Mouse (Mus musculus) adrenal gland (tissue): ENCODE results near the gene Igfbp6.

Experiments used
- intact Hi-C: fragments of 180-260 bp; cut with DNase I; formaldehyde crosslinking; loops from one replicate; pipeline ENCODE4 v1.15.1; 2025

The Igfbp6 gene

DNA sequence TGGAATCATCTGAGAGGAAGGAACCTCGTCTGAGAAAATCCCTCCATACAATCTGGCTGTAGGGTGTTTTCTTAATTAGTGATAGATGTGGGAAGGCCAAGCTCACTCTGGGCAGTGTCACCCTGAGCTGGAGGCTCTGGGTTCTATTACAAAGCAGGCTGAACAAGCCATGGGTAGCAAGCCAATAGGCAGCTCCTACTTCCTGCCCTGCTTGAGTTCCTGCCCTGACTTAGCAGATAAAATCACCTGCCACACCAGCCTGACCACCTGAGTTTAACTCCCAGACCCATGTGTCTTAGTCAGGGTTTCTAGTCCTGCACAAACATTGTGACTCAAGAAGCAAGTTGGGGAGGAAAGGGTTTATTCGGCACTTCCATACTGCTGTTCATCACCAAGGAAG lies 24.9 kb downstream of the Igfbp6 start:
- intact Hi-C loops, result no loop called here

DNA sequence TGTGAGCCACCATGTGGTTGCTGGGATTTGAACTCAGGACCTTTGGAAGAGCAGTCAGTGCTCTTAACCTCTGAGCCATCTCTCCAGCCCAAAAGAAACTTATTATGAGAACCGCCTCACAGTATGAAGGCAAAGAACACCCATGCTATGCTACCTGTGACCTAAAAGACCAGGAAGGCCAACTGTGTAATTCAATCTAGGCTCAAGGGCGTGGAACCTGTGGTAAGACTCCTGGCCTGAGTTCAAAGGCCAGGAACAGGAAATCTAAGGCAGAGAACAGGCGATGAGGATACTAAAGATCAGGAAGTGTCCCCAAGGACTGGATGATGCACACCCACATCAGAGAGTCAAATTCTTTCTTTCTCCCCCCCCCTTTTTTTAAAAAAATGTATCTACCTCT lies 29.4 kb downstream of the Igfbp6 start:
- intact Hi-C loops, result no loop called here

DNA sequence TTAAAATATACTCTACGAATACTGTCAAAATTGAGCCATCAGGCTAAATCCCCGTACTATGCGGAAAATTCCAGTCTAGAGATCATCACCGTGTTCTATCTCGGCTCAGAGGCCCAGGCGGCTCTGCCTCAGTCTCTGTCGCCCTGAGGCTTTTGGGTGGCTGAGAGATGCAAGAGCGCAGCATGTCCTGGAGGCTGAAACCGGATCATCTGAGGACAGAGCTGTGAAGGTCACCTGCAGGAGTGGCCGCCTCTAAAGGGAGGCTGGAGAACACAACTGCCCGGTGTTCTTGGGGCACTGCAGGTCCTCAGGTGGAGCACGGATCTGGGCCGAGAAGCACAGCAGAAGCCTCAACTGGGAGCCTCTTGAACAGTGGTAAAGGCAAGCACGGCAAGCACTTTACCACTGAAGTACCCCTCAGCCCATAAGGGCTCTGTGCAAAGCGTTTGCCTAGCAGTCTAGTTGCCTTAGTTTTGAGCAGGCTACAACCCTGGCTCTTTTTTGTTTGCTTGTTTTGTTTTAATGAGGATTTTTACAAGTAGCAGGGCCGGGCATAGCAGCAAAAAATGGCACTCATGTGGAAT lies 31.7 kb downstream of the Igfbp6 start:
- intact Hi-C loops, result no loop called here

DNA sequence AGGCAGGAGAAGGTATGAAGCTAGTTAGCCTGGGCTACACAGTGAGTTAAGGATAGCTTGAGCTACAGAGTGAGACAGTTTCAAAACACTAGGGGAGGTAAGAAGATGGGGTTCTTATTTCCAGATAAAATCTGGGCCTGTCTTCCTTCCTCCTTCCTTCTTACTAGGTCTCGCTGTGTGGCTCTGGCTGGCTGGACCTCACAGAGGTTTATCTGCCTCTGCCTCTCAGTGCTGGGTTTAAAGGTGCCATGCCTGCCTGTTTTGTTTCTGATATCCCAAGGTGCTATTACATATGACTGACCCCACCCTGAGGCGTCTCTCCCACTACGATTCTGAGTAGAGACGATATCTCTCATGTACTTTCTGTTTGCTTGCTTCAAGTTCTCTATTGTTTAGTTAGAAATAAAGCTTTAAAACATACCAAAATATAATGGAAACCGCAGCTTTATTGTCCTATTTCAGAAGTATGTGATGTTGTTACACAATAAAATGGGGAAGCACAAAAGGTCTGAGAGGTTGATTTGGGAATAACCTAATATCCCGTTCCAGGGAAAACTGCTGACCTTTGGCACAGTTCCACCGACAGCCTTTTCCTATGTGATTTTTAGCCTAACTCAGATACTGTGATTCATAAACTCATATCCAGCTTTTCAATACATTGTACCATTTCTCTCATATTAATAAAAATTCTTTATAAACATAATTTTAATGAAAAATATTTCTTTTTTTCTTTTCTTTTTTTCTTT lies 32.6 kb downstream of the Igfbp6 start:
- intact Hi-C loops, result no loop called here

DNA sequence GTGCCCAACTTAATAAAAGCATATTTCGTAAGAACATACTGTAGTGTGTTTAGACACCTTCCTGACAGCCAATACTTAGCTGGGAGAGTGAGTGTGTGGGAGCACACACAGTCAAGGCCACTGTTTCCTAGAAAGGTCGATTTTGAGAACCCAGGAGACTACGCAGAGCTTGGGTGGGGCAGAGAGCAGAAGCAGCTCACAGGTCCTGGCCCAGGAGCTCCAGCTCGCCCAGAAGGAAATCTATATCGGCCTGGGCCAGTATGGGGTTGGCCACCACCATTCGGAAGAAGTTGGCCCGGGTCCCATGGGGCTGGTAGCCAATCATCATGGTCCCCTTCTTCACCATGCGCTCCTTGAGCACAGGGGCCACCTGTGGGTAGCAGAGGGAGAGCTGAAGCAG lies 33.3 kb downstream of the Igfbp6 start:
- intact Hi-C loops, result no loop called here

DNA sequence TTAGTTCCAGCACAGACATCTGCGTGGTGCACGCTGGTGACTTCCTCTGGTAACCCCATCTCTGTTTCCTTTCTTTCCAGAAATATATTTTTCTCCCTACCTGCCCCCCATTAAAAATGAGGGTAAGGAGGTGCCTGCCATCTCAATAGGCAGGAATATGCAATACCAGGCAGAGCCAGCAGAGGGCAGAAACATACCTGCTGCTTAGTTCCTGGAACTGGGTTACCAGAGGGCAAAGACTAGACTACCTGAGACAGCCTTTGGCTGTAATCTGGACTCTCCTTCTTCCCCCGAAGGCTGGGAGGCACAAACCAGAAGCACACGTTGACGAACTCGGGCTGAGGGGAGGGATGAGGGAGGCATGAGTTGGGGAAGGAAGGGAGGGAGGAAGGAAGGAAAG lies 34.1 kb downstream of the Igfbp6 start:
- intact Hi-C loops, result loop anchor here (2.0 kb wide), 1 partner anchor 47 kb away; no protein-coding TSS in a partner anchor

DNA sequence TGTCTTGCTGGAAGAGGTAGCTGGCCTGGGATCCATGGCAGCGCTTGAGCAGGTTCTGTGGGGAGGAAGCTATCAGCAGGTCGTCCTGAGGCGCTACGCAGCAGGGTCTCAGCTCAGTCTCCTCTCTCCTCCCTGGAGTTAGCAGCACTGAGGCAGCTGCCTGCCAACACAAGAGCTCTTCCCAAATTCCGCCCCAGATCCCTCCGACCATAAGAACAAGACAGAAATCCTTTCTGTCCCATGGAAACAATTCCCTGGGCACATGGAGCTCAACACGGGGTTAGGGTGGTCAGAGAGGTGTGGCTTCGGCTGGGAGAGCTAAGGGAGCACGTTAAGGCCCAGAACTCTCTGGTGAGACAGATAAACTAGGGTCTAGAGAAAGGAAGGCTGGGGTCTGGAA lies 34.9 kb downstream of the Igfbp6 start:
- intact Hi-C loops, result loop anchor here (2.0 kb wide), 1 partner anchor 46 kb away; no protein-coding TSS in a partner anchor

DNA sequence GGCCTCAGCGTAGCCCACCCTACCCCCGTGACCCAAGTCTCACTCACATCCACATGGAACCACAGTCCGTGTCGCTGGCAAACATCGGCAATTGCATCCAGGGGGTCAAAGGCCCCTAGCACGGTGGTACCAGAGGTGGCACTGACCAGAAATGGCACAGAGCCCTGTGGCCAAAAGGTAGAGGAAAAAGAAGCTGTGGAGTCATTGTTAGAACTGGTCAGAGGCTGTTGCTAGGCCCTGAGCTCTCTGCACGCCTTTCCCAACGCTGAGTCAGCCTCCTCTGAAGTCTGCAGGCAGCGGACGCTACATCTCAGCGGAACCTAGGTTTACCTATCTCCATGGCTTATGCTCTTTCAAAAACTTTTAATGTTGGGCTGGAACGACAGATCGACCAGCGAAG lies 35.8 kb downstream of the Igfbp6 start:
- intact Hi-C loops, result loop anchor here (2.0 kb wide), 1 partner anchor 45 kb away; no protein-coding TSS in a partner anchor

DNA sequence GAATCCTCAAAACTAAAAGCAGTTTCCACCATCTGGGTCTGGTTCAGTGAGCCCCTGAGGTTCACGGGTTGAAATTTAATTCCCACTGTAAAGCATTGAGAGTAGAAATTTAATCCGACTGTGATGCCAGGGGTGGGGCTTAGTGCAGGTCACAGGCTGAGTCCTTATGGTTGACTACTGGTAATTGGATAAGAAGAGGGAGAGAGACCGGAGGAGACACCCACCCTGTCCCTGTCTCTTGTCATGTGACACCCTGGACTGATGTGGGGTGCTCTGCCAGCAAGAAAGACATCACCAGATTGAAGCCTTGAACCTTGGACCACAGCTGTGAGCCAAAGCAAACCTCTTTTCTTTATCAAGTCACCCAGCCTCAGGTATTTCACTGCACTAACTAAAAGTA lies 38.9 kb downstream of the Igfbp6 start:
- intact Hi-C loops, result no loop called here

DNA sequence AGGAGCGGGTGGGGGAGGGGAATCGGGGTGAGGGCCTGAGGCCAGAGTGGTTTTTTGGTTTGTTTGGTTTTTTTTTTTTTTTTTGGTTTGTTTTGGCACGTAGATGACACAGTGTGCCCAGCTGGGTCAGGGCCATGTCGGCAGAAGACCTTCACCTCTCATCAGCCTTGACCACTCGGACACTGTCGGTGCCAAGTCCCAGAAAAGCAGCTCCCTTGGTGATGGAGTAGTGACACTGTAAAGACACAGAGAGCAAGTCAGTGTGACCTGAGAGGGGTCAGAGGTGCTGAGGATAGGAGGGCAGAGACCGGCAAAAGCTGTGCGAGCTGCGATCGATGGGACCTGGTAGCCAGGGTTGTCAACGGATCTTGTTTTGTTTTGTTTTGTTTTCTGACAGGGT lies 42.1 kb downstream of the Igfbp6 start:
- intact Hi-C loops, result no loop called here

DNA sequence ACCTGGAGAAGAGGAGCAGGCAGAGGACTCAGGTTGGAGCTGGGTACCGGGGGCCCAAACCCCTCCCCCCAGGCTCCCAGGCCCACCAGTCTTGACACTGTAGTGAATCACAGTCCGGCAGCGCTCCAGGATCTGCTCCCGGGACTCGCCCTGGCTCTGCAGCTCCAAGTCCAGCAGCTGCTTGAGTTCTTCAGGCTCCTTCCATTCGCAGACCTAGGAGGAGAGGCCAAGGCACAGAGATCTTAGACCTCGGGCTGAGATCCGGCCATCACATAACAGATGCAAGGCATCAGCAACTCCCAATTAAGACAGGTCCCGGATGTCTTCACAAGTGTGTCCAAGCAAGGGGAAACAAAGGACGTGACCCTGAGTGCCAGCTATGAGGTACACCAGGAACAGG lies 43.9 kb downstream of the Igfbp6 start:
- intact Hi-C loops, result no loop called here

DNA sequence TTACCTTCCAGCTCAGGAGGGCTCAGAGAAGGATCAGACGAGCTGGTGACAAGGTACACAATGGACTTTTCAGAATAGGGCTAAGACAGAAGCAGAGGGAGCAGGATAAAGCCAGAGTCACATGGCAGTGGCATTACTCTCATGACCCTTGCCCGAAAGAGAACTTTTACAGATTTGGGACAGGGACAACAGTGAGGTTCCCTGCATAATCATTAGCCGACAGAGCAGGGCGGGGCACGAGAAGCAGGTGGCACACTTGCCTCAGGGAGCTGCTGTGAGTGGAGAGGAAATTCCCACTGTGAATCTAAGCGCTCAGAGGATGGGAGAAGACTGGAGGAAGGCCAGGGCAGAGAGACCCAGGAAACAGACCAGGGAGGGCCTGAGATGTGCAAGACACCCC lies 44.7 kb downstream of the Igfbp6 start:
- intact Hi-C loops, result no loop called here

DNA sequence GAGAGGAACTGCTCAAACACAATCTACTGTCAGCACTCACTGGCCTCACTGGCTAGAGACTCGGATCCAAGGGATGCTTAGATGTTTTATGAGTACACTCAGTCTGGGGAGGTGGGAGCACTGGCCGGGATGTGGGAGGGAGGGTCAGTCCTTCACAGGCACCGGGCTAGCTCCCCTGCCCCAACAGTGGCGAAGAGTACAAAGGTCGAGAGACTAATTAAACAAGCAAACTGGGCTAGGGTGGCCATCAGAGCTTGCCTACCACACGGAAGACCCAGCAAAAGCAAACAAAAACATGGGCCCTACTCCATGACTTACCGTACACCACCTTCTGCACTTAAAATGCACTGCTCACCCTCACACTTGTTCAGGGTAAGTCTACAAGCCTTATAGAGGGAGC lies 47.5 kb downstream of the Igfbp6 start:
- intact Hi-C loops, result no loop called here

DNA sequence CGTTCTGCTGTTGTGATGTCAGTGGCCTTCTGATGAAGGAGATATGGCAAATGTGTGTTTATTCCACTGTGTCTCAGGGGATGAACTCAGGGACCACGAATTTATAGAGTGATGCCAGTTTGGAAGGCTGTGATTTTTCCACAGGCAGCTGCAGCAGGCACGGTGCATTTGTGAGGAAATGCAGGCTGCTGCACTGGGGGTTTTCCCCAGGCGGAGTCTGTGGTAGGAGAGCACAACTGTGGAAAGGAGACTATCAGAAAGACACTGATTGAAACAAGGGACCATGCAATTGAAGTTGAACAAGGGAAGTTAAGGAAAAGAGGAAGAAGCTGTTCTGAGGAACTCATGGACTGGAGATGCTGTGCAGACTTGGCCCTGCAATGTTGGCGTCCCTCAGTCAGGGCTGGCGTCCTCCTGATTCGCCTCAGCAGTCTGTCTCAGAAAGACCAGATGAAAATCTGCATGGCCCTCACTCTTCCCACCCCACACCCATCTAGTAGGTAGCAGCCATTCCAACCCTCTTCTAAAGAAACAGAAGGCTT lies 48.2 kb downstream of the Igfbp6 start:
- intact Hi-C loops, result no loop called here

DNA sequence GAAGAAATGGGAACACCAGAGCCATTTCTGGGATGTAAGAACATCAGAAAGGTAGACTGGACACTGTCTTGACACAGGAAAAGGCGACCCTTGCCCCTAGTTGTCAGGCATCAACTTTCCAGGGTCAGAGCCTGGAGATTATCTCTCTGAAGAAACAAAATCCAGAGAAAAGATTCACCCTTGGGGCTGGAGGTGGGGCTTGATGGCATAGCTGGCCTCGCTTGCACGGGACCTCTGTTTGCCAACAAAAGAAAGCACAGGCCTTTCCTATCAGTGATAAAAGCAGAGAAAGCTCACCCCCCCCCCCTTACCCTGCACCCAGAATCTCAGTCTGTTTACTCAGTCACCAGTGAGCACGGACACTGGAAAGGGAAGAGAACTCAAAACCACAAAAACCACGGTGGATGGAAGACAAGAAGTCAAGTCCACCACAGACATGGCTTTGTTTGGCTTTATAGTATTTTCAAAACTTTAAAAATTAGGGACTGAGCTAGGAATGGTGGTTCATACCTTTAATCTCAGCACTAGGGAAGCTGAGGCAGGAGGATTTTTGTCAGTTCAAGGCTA lies 48.7 kb downstream of the Igfbp6 start:
- intact Hi-C loops, result no loop called here

DNA sequence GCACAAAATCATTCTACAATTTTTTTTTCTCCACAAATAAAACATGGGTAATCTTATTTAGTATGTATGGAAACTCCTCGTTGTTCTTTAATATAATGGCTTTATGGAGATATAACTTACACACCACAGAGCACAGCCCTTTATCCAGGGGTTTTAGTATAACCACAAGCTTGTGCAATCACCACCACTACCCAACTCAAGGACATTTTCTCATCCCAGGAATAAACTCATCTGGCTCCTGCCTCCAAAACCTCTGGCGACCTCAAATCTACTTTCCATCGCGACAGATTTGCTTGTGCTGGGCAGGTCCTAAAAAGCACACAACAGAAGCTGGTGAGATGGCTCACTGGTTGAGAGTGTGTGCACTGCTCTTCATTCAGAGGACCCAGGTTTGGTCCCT lies 49.5 kb downstream of the Igfbp6 start:
- intact Hi-C loops, result no loop called here

DNA sequence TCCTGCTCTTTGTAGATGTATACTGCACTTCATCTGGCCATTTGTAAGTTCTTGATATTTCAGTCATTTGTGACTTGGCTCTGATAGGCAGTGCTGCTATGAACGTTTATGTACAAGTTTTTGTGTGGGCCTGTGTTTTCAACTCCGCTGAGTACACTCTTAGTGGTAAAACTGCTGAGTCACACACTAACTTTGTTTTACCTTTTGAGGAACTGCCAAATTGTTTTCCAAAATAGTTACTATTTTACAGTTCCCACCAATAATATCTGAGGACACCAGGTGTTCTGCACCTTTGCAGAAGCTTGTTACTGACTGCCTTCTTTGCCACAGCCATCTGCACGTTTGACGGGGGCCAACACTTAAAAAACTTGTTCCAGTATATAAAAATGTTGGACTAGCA lies 50.3 kb downstream of the Igfbp6 start:
- intact Hi-C loops, result no loop called here

DNA sequence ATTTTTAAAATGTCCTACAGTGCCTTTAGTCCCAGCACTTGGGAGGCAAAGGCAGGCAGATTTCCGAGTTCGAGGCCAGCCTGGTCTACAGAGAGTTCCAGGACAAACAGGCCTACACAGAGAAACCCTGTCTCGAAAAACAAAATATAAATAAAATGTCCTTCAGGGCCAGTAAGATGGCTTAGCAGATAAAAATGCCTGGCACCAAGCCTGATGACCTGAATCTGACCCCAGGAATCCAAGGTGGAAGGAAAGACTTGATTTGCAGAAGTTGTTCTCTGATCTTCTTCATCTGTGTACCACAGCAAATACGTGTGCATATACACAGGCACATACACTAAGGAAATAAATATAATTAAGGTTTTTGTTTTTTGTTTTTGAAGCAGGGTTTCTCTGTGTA lies 51.2 kb downstream of the Igfbp6 start:
- intact Hi-C loops, result no loop called here

DNA sequence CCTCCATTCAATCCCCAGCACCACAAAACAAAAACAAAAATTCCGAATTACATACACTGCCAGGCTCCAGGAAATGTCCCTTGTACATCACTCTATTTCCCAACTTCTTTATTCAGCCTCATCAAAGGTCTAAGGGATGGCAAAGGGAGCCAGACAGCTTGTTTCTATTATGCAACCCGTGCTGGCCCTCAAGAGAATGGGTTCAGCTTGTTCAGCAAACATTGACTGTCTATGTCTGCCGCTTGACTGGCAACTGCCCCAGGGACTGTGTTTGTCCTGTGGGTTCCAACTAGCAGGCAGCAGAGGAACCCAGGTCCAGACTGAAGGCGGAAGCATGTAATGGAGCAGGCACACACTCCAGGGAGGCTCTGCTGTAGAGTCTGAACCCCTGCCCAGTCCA lies 54.7 kb downstream of the Igfbp6 start:
- intact Hi-C loops, result no loop called here
